In genomic region chr7:80052261-80052660, GRCm38 (mm10) we compare ENCODE assay signal across 9 mouse cellular contexts. TPM values are rescaled to one million over a fixed set of nuclear protein-coding genes. Genes with fewer than 3 reads are reported as not detected.
DNase-seq lines count a peak whose midpoint lies in the region; ATAC-seq and TF ChIP-seq lines count a peak whose summit lies in the region.
"Had no signal": no experiment of that assay in that cellular context is flagged by ENCODE, and none has a peak within 500 bp of the region (broad histone marks: within the 10 kb centered on the region; RNA-seq: fewer than 3 reads in every experiment).

No protein-coding gene starts in this region.

- H3K9me3 ChIP-seq in hindbrain, embryonic 16.5 days (ENCODE audit: control insufficient read depth, low read length): no peaks in the 10 kb centered on the region
- no peaks in the 10 kb centered on the region for H3K9me3 ChIP-seq in hindbrain, embryonic 11.5 days (ENCODE audit: control insufficient read depth, low read length)
- H3K9me3 ChIP-seq in hindbrain, postnatal 0 days (ENCODE audit: low read length): no peaks in the 10 kb centered on the region
- no peaks in the 10 kb centered on the region for H3K9me3 ChIP-seq in lung, embryonic 15.5 days

- H3K27ac ChIP-seq in hindbrain, embryonic 16.5 days (ENCODE audit: low read depth, low read length): no peak overlapping the region
- H3K27ac ChIP-seq in hindbrain, embryonic 11.5 days (ENCODE audit: low read depth, low read length): no peak overlapping the region
- peak overlapping the region; percentile 61 for H3K27ac ChIP-seq in brown adipose tissue, adult 24 weeks (replicated peaks; ENCODE audit: low read depth, low read length)
- H3K27ac ChIP-seq in hindbrain, postnatal 0 days: no peak overlapping the region
- peak overlapping the region; percentile 56 for H3K27ac ChIP-seq in lung, embryonic 15.5 days
- H3K27ac ChIP-seq: liver, embryonic 14.5 days had no signal

- DNase-seq in hindbrain, embryonic 11.5 days (ENCODE audit: low spot score): no peak
- peak; percentile 71 for DNase-seq in hindbrain, postnatal 0 days (ENCODE audit: low spot score)
- no peak for DNase-seq in thymus, postnatal 14 days
- DNase-seq in spleen, adult 12 weeks (ENCODE audit: low spot score): no peak
- no peak for DNase-seq in thymus, postnatal 0 days (ENCODE audit: low spot score)

- no peaks in the 10 kb centered on the region for H3K27me3 ChIP-seq in hindbrain, embryonic 16.5 days (replicated peaks; ENCODE audit: control insufficient read depth, insufficient read depth, low read length)
- no peaks in the 10 kb centered on the region for H3K27me3 ChIP-seq in hindbrain, embryonic 11.5 days (ENCODE audit: control insufficient read depth, insufficient read depth, low read length)
- H3K27me3 ChIP-seq in hindbrain, postnatal 0 days (ENCODE audit: insufficient read depth, low read length): no peaks in the 10 kb centered on the region
- H3K27me3 ChIP-seq in lung, embryonic 15.5 days: no peaks in the 10 kb centered on the region

- no peak overlapping the region for H3K4me2 ChIP-seq in hindbrain, embryonic 16.5 days (ENCODE audit: low read length)
- H3K4me2 ChIP-seq in hindbrain, embryonic 11.5 days (replicated peaks; ENCODE audit: low read depth, low read length): no peak overlapping the region
- H3K4me2 ChIP-seq in hindbrain, postnatal 0 days (ENCODE audit: low read depth, low read length): no peak overlapping the region
- peak overlapping the region; percentile 25 for H3K4me2 ChIP-seq in lung, embryonic 15.5 days

- 44% methylated on average over 11 of the region's 11 CpGs for WGBS in hindbrain, embryonic 16.5 days
- WGBS in hindbrain, embryonic 11.5 days: 85% methylated on average over 11 of the region's 11 CpGs
- WGBS in hindbrain, postnatal 0 days: 32% methylated on average over 11 of the region's 11 CpGs
- WGBS in lung, embryonic 15.5 days: 6% methylated on average over 11 of the region's 11 CpGs

- H3K4me1 ChIP-seq in hindbrain, embryonic 16.5 days (ENCODE audit: control insufficient read depth, insufficient read depth, low read depth, low read length): peaks cover 18% of the 10 kb centered on the region
- peaks cover 14% of the 10 kb centered on the region for H3K4me1 ChIP-seq in hindbrain, embryonic 11.5 days (replicated peaks; ENCODE audit: control insufficient read depth, insufficient read depth, low read length)
- peaks cover 37% of the 10 kb centered on the region for H3K4me1 ChIP-seq in brown adipose tissue, adult 24 weeks (ENCODE audit: control insufficient read depth, insufficient read depth, insufficient read length, low read length)
- H3K4me1 ChIP-seq in hindbrain, postnatal 0 days (ENCODE audit: insufficient read depth, low read length): peaks cover 13% of the 10 kb centered on the region
- peaks cover 79% of the 10 kb centered on the region for H3K4me1 ChIP-seq in lung, embryonic 15.5 days

- TF ChIP-seq CTCF in hindbrain, postnatal 0 days (IDR thresholded peaks at IDR 0.05; ENCODE audit: low read depth): no peak

- ATAC-seq in hindbrain, embryonic 16.5 days: peak; percentile 55
- no peak for ATAC-seq in hindbrain, embryonic 11.5 days (ENCODE audit: low FRiP score)
- ATAC-seq in hindbrain, postnatal 0 days: peak; percentile 36
- peak; percentile 58; the same call in 1 of the 2 replicates for ATAC-seq in lung, embryonic 15.5 days (ENCODE audit: borderline replicate concordance, extremely low read depth, low FRiP score, low TSS enrichment)

- no peaks in the 10 kb centered on the region for H3K36me3 ChIP-seq in hindbrain, embryonic 16.5 days (ENCODE audit: control insufficient read depth, insufficient read depth, low read length)
- no peaks in the 10 kb centered on the region for H3K36me3 ChIP-seq in hindbrain, embryonic 11.5 days (ENCODE audit: control insufficient read depth, insufficient read depth, low read length)
- no peaks in the 10 kb centered on the region for H3K36me3 ChIP-seq in hindbrain, postnatal 0 days (ENCODE audit: insufficient read depth, low read length)
- H3K36me3 ChIP-seq in lung, embryonic 15.5 days: no peaks in the 10 kb centered on the region

- no peak overlapping the region for H3K9ac ChIP-seq in hindbrain, embryonic 16.5 days (ENCODE audit: low read depth, low read length)
- H3K9ac ChIP-seq in hindbrain, embryonic 11.5 days (ENCODE audit: low read depth, low read length): no peak overlapping the region
- H3K9ac ChIP-seq in hindbrain, postnatal 0 days (replicated peaks; ENCODE audit: low read length): no peak overlapping the region
- no peak overlapping the region for H3K9ac ChIP-seq in lung, embryonic 15.5 days
- H3K9ac ChIP-seq: liver, embryonic 14.5 days had no signal

- H3K4me3 ChIP-seq in hindbrain, embryonic 16.5 days (ENCODE audit: low read length): no peak overlapping the region
- no peak overlapping the region for H3K4me3 ChIP-seq in hindbrain, embryonic 11.5 days (ENCODE audit: low read depth, low read length)
- H3K4me3 ChIP-seq in brown adipose tissue, adult 24 weeks (ENCODE audit: insufficient read depth, low read depth, low read length): no peak overlapping the region
- H3K4me3 ChIP-seq in hindbrain, postnatal 0 days (ENCODE audit: low read length): no peak overlapping the region
- no peak overlapping the region for H3K4me3 ChIP-seq in lung, embryonic 15.5 days

RNA-seq across cellular contexts. Expression of gene Zfp710, which starts 27.6 kb away (rescaled TPM):
- 13.6 and 14.9 TPM in 2 replicates for polyA plus RNA-seq in hindbrain, embryonic 16.5 days (2015; fragmentation: Nextera tagmentation; extraction: Ambion mirVana)
- 26.4 and 28.4 TPM in 2 replicates for polyA plus RNA-seq in hindbrain, embryonic 11.5 days (2014; fragmentation: Nextera tagmentation; extraction: Ambion mirVana)
- polyA plus RNA-seq in brown adipose tissue, adult 24 weeks (2012; ENCODE audit: insufficient read depth, insufficient read length, missing spikeins): 6.4 and 7.7 TPM in 2 replicates
- 25.8 and 29.7 TPM in 2 replicates for total RNA-seq in hindbrain, postnatal 0 days (2014; rRNA removed)
- polyA plus RNA-seq in hindbrain, postnatal 0 days (2015; fragmentation: Nextera tagmentation; extraction: Ambion mirVana): 8.4 and 10.3 TPM in 2 replicates
- polyA plus RNA-seq in lung, embryonic 15.5 days (2015; fragmentation: Nextera tagmentation; extraction: Ambion mirVana): 15.5 and 17.6 TPM in 2 replicates
- polyA plus RNA-seq in thymus, postnatal 0 days (2015; fragmentation: Nextera tagmentation; extraction: Ambion mirVana): 6.5 and 7.3 TPM in 2 replicates

Comparison
In these comparisons a context has a peak if more than half of its experiments do, and no peak if none do; other contexts are left out.
1. H3K27ac ChIP-seq: peak in brown adipose tissue, adult 24 weeks (single experiment) and lung, embryonic 15.5 days (single experiment); none in hindbrain, embryonic 16.5 days (single experiment), hindbrain, embryonic 11.5 days (single experiment) and hindbrain, postnatal 0 days (single experiment).